26 mouse cellular contexts compared by ENCODE assay signal in genomic region chr13:33067387-33067977, GRCm38 (mm10). TPM values are rescaled to one million over a fixed set of nuclear protein-coding genes. Genes with fewer than 3 reads are reported as not detected.
DNase-seq lines count a peak whose midpoint lies in the region; ATAC-seq and TF ChIP-seq lines count a peak whose summit lies in the region.
"Had no signal": no experiment of that assay in that cellular context is flagged by ENCODE, and none has a peak within 500 bp of the region (broad histone marks: within the 10 kb centered on the region; RNA-seq: fewer than 3 reads in every experiment).

No protein-coding gene starts in this region.

- H3K9me3 ChIP-seq in lung, embryonic 16.5 days (ENCODE audit: control insufficient read depth, low read length) = no peaks in the 10 kb centered on the region
- no peaks in the 10 kb centered on the region for H3K9me3 ChIP-seq in embryonic facial prominence, embryonic 15.5 days (replicated peaks)
- no peaks in the 10 kb centered on the region for H3K9me3 ChIP-seq in stomach, embryonic 14.5 days (ENCODE audit: control insufficient read depth, low read depth, low read length)
- H3K9me3 ChIP-seq in liver, embryonic 12.5 days (replicated peaks) = no peaks in the 10 kb centered on the region
- H3K9me3 ChIP-seq: heart, embryonic 15.5 days; limb, embryonic 12.5 days; midbrain, embryonic 12.5 days had no signal

- WGBS in lung, embryonic 16.5 days = 70% methylated on average over 1 of the region's 1 CpGs
- 50% methylated on average over 1 of the region's 1 CpGs for WGBS in embryonic facial prominence, embryonic 15.5 days
- WGBS in stomach, embryonic 14.5 days = 61% methylated on average over 1 of the region's 1 CpGs
- 5% methylated on average over 1 of the region's 1 CpGs for WGBS in liver, embryonic 12.5 days (ENCODE audit: insufficient replicate concordance)

- H3K27ac ChIP-seq in lung, embryonic 16.5 days (ENCODE audit: low read length) = no peak overlapping the region
- H3K27ac ChIP-seq in embryonic facial prominence, embryonic 15.5 days (replicated peaks) = peak overlapping the region; percentile 31
- 0 out of 2 replicates have a peak overlapping the region, but pooled peaks have one; percentile 33 for H3K27ac ChIP-seq in stomach, embryonic 14.5 days (ENCODE audit: low read length)
- H3K27ac ChIP-seq in liver, embryonic 12.5 days = no peak overlapping the region
- H3K27ac ChIP-seq in layer of hippocampus, adult 2 months = no peak overlapping the region
- H3K27ac ChIP-seq: heart, embryonic 15.5 days; hindbrain, embryonic 14.5 days; kidney, postnatal 0 days; limb, embryonic 12.5 days; liver, embryonic 14.5 days; midbrain, embryonic 12.5 days had no signal

- H3K4me3 ChIP-seq in lung, embryonic 16.5 days (ENCODE audit: low read length) = no peak overlapping the region
- H3K4me3 ChIP-seq in embryonic facial prominence, embryonic 15.5 days (replicated peaks) = no peak overlapping the region
- H3K4me3 ChIP-seq in stomach, embryonic 14.5 days (ENCODE audit: low read depth, low read length) = no peak overlapping the region
- H3K4me3 ChIP-seq in liver, embryonic 12.5 days = no peak overlapping the region
- H3K4me3 ChIP-seq in layer of hippocampus, adult 2 months = no peak overlapping the region
- H3K4me3 ChIP-seq: heart, embryonic 15.5 days; limb, embryonic 12.5 days; midbrain, embryonic 12.5 days had no signal

- H3K4me2 ChIP-seq in lung, embryonic 16.5 days (ENCODE audit: low read depth, low read length) = no peak overlapping the region
- H3K4me2 ChIP-seq in embryonic facial prominence, embryonic 15.5 days (replicated peaks) = no peak overlapping the region
- H3K4me2 ChIP-seq in stomach, embryonic 14.5 days (replicated peaks; ENCODE audit: low read depth, low read length) = no peak overlapping the region
- H3K4me2 ChIP-seq in liver, embryonic 12.5 days = no peak overlapping the region
- H3K4me2 ChIP-seq: heart, embryonic 15.5 days; hindbrain, embryonic 14.5 days; limb, embryonic 12.5 days; midbrain, embryonic 12.5 days had no signal

- no peaks in the 10 kb centered on the region for H3K27me3 ChIP-seq in lung, embryonic 16.5 days (ENCODE audit: control insufficient read depth, insufficient read depth, low read depth, low read length)
- no peaks in the 10 kb centered on the region for H3K27me3 ChIP-seq in embryonic facial prominence, embryonic 15.5 days
- no peaks in the 10 kb centered on the region for H3K27me3 ChIP-seq in stomach, embryonic 14.5 days (ENCODE audit: control insufficient read depth, insufficient read depth, low read length)
- no peaks in the 10 kb centered on the region for H3K27me3 ChIP-seq in liver, embryonic 12.5 days (replicated peaks)
- H3K27me3 ChIP-seq: heart, embryonic 15.5 days; limb, embryonic 12.5 days; midbrain, embryonic 12.5 days had no signal

- no peak for TF ChIP-seq CTCF in layer of hippocampus, adult 2 months (conservative IDR thresholded peaks at IDR 0.05)

- ATAC-seq in lung, embryonic 16.5 days (ENCODE audit: low read depth) = no peak
- ATAC-seq in embryonic facial prominence, embryonic 15.5 days (ENCODE audit: insufficient number of reproducible peaks, low FRiP score, low TSS enrichment, low read depth) = no peak
- no peak for ATAC-seq in stomach, embryonic 14.5 days (ENCODE audit: insufficient number of reproducible peaks, insufficient read depth, low FRiP score, low read depth)
- no peak for ATAC-seq in liver, embryonic 12.5 days
- ATAC-seq: activated CD4-positive, CD25-positive, alpha-beta regulatory T cell, adult 4 months; forebrain, embryonic 14.5 days; inflammation-experienced regulatory T-cells, adult 6 months; lung, postnatal 0 days had no signal

- no peaks in the 10 kb centered on the region for H3K4me1 ChIP-seq in lung, embryonic 16.5 days (replicated peaks; ENCODE audit: control insufficient read depth, insufficient read depth, low read length)
- no peaks in the 10 kb centered on the region for H3K4me1 ChIP-seq in embryonic facial prominence, embryonic 15.5 days
- no peaks in the 10 kb centered on the region for H3K4me1 ChIP-seq in stomach, embryonic 14.5 days (ENCODE audit: control insufficient read depth, insufficient read depth, low read length)
- no peaks in the 10 kb centered on the region for H3K4me1 ChIP-seq in liver, embryonic 12.5 days
- H3K4me1 ChIP-seq: heart, embryonic 15.5 days; limb, embryonic 12.5 days; midbrain, embryonic 12.5 days had no signal

- no peak for DNase-seq in lung, postnatal 10 days
- DNase-seq in layer of hippocampus, postnatal 25 days (ENCODE audit: extremely low spot score in 1 of 2, low spot score in 1 of 2) = no peak
- DNase-seq in layer of hippocampus, adult 2 months (ENCODE audit: low spot score in 2 of 2) = no peak
- DNase-seq: adrenal gland, adult 8-10 months; cerebellum, adult 8-10 months; gastrocnemius, postnatal 36 days; heart, postnatal 4 days; kidney, adult 2 months; thymus, postnatal 25 days had no signal

- no peaks in the 10 kb centered on the region for H3K36me3 ChIP-seq in lung, embryonic 16.5 days (ENCODE audit: control insufficient read depth, insufficient read depth, low read length)
- H3K36me3 ChIP-seq in embryonic facial prominence, embryonic 15.5 days = no peaks in the 10 kb centered on the region
- H3K36me3 ChIP-seq in stomach, embryonic 14.5 days (ENCODE audit: control insufficient read depth, insufficient read depth, low read length) = no peaks in the 10 kb centered on the region
- H3K36me3 ChIP-seq in liver, embryonic 12.5 days = no peaks in the 10 kb centered on the region
- H3K36me3 ChIP-seq: heart, embryonic 15.5 days; limb, embryonic 12.5 days; midbrain, embryonic 12.5 days had no signal

- H3K9ac ChIP-seq in lung, embryonic 16.5 days (ENCODE audit: low read length) = 0 out of 2 replicates have a peak overlapping the region, but pooled peaks have one; percentile 23
- H3K9ac ChIP-seq in embryonic facial prominence, embryonic 15.5 days = no peak overlapping the region
- H3K9ac ChIP-seq in stomach, embryonic 14.5 days (replicated peaks; ENCODE audit: low read depth, low read length) = no peak overlapping the region
- H3K9ac ChIP-seq in liver, embryonic 12.5 days = no peak overlapping the region
- H3K9ac ChIP-seq: heart, embryonic 15.5 days; hindbrain, embryonic 14.5 days; limb, embryonic 12.5 days; liver, embryonic 14.5 days; midbrain, embryonic 12.5 days had no signal

RNA-seq across cellular contexts. Expression of gene Serpinb1b, which starts 10.9 kb away (rescaled TPM):
- polyA plus RNA-seq in lung, embryonic 16.5 days (2015; fragmentation: Nextera tagmentation; extraction: Ambion mirVana) = 0.20 and 0.39 TPM in 2 replicates
- polyA plus RNA-seq in embryonic facial prominence, embryonic 15.5 days (2015; fragmentation: Nextera tagmentation; extraction: Ambion mirVana) = 2.2 and 3.2 TPM in 2 replicates
- polyA plus RNA-seq in stomach, embryonic 14.5 days (2014; fragmentation: Nextera tagmentation; extraction: Ambion mirVana) = 0.69 and 1.1 TPM in 2 replicates
- under 1 TPM; 0.28 to 0.86 TPM for total RNA-seq in layer of hippocampus, postnatal 25 days (2021)
- not detected in 2 replicates for polyA plus RNA-seq in liver, embryonic 12.5 days (2016; fragmentation: Nextera tagmentation; extraction: Ambion mirVana)
- under 1 TPM; 0.42 to 0.44 TPM for total RNA-seq in layer of hippocampus, adult 2 months (2021)
- total RNA-seq: gastrocnemius, postnatal 36 days; heart, postnatal 4 days; MEL; neutrophil, adult 5-6 weeks had no signal
- polyA plus RNA-seq: activated CD4-positive, CD25-positive, alpha-beta regulatory T cell, adult 4 months; kidney, adult 2 months; kidney, postnatal 0 days; liver, embryonic 14.5 days had no signal

RNA-seq across cellular contexts. Expression of gene Serpinb9b, which starts 40.3 kb away (rescaled TPM):
- 0.20 and 0.21 TPM in 2 replicates for polyA plus RNA-seq in lung, embryonic 16.5 days (2015; fragmentation: Nextera tagmentation; extraction: Ambion mirVana)
- 0.34 and 0.45 TPM in 2 replicates for polyA plus RNA-seq in embryonic facial prominence, embryonic 15.5 days (2015; fragmentation: Nextera tagmentation; extraction: Ambion mirVana)
- not detected in 2 replicates for polyA plus RNA-seq in stomach, embryonic 14.5 days (2014; fragmentation: Nextera tagmentation; extraction: Ambion mirVana)
- not detected for total RNA-seq in layer of hippocampus, postnatal 25 days (2021)
- polyA plus RNA-seq in liver, embryonic 12.5 days (2016; fragmentation: Nextera tagmentation; extraction: Ambion mirVana) = not detected in 2 replicates
- not detected for total RNA-seq in layer of hippocampus, adult 2 months (2021)
- total RNA-seq: gastrocnemius, postnatal 36 days; layer of hippocampus, postnatal 14 days had no signal
- polyA plus RNA-seq: limb, embryonic 12.5 days had no signal

Comparison
In these comparisons a context has a peak if more than half of its experiments do, and no peak if none do; other contexts are left out.
1. H3K27ac ChIP-seq: peak in embryonic facial prominence, embryonic 15.5 days (single experiment) and stomach, embryonic 14.5 days (single experiment); none in lung, embryonic 16.5 days (single experiment), liver, embryonic 12.5 days (single experiment) and layer of hippocampus, adult 2 months (single experiment).